Mouse (Mus musculus) brain, embryonic 14.5 days (tissue): ENCODE measurements at regions not wholly inside any gene's neighbourhood (a gene's known extent, or its start where the extent isn't known, plus 50 kb on each side); places are given as distances from the start of the nearest gene placed in this dataset.

ENCODE experiments used
- CTCF ChIP-seq: fragments of 200-500 bp; IDR thresholded peaks from 2 replicates; pipeline ENCODE4 v1.5.1; 2012; ENCODE audit warnings: inconsistent platforms, mild to moderate bottlenecking, moderate library complexity, borderline replicate concordance; ENCODE audit not compliant: insufficient read depth, insufficient read length; ENCODE audit errors: extremely low read depth
- POLR2A ChIP-seq: fragments of 200-500 bp; IDR thresholded peaks from 2 replicates; pipeline ENCODE4 v1.6.1; 2012; ENCODE audit warnings: mild to moderate bottlenecking, inconsistent platforms, borderline replicate concordance; ENCODE audit not compliant: poor library complexity, insufficient read depth, insufficient read length, severe bottlenecking; ENCODE audit errors: extremely low read depth

GRCm38 (mm10) chr9:43970858-43971257, 72.3 kb upstream of the Thy1 start:
- no peak for TF ChIP-seq POLR2A
- TF ChIP-seq CTCF: no peak
